Mouse (Mus musculus) megakaryocyte, embryonic 14.5 days (primary cell): ENCODE results near the gene Actn4.

Experiments used
- FLI1 ChIP-seq: IDR thresholded peaks from 2 replicates; pipeline ENCODE4 v1.6.1; 2012; ENCODE audit warnings: low read length, inconsistent platforms, mixed read lengths
- GATA1 ChIP-seq: IDR thresholded peaks from 3 replicates; pipeline ENCODE4 v1.6.1; 2012; ENCODE audit warnings: mixed read lengths, low read length, inconsistent platforms, borderline replicate concordance

GRCm38 (mm10) chr7:28971770-28972269, 9.7 kb upstream of the Actn4 start:
- no peak for TF ChIP-seq GATA1
- no peak for TF ChIP-seq FLI1
